Mouse (Mus musculus) liver, postnatal 0 days (tissue): Measurements from ENCODE around the gene Prdx6.

Experiments used
- CTCF ChIP-seq: sonication (generic); IDR thresholded peaks from 2 replicates; pipeline ENCODE4 v1.5.1; 2016; ENCODE audit warnings: antibody characterized with exemption, low read depth
- EP300 ChIP-seq: IDR thresholded peaks from 2 replicates; pipeline ENCODE4 v1.6.1; 2016; ENCODE audit warnings: antibody characterized with exemption, low read depth, mild to moderate bottlenecking

DNA sequence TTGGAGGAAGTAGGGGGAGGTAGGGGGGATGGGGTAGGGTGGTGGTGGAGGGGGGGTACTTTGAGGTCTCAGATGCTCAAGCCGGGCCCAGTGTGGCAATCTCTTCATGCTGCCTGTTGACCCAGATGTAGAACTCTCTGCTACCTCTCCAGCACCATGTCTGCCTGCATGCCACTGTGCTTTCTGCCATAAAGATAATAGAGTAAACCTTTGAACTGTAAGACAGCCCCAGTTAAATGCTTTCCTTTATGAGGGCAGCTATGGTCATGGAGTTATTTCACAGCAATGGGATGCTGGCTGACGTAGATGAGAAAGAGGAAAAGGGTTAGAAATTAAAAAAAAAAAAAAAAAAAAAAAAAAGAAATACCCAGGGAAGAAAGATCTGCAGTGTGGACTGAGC is 11.5 kb upstream of the Prdx6 start:
- TF ChIP-seq CTCF, result no peak
- no peak for TF ChIP-seq EP300
